Mouse (Mus musculus): ENCODE measurements around the gene Eif2b2.

The Eif2b2 gene

DNA sequence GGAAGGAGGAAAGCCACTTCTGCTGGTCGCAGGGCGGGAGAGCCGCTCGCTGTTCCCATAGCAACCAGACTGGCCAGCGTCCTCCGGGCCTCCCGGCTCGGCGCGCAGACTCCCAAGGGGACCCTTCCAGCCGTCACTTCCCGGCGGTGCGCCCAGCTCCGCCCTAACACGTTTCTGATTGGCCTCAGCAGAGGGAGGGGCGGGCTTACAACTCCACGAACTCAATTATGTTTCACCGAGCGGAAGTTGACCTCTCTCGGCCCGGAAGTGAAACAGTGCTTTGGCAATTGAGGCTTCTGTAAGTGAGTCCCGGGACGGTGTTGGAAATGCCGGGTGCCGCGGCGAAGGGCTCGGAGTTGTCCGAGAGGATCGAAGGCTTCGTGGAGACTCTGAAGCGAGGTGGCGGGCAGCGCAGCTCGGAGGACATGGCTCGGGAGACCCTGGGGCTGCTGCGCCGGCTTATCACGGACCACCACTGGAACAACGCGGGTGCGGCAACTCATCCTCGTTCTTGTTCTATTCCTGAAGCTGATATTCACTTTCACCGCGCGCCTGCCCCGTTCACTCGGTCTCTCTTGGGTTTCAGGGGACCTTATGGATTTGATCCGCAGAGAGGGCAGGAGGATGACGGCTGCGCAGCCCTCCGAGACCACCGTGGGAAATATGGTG, at the start of gene Eif2b2:
Gene Eif2b2 (plus strand): TSS at position 246 of the 669 bp plus-strand sequence.
- DNase-seq, result peak; percentile 98

GRCm38 (mm10) chr12:85169877-85170276, 49.4 kb upstream of the Eif2b2 start:
- DNase-seq, result no peak

DNA sequence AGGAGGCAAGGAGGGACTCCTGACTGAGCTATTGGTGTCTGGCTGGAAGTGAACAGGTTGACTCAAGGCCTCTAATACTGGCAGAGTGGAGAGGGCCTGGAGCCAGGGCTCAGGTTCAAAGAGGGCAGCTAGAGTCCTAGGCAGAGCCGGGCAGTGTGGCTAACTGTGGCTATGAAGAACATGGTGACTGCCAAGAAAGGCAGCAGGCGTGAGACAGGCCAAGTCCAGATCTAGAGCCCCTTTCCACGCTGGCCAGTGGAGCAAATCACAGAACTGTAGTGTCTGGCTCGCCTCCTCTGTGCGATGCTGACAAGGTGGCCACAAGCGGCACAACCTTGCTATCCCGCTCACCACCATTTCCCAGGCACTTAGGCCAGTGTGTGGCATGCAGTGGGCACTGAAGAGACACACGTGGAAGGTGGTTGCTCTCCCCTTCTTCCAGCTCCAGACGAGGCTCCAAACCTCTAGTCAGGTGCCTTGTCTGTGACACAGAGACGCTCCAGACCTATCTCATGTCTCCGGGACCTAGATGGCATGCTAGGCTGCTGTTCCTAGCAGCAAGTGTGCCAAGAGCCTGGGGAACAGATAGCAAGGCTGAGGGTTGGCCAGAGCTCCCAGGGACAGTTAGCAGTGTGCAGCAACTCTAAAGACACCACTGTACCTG, 48.9 kb upstream of the Eif2b2 start:
- DNase-seq, result peak; percentile 57

DNA sequence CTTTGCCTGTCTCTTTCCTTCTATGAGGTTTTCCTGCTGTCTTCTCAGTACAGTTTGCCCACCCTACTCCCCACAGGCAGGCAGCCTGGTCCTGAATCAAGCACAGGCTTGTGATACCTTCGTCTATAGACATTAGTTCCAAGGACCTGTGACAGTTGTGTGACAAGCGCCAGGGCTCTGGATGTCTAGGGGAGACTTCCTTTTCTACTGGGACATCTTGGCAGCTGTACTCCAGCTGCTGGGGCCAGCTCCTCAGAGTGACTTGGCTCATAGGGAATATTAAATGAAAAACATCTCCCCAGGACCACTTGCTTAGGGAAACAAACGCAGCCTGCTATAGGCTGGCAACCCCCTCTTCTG, 48.4 kb upstream of the Eif2b2 start:
- DNase-seq, result no peak

- DNase-seq, result no peak
Measured at GRCm38 (mm10) chr12:85174016-85174415, 45.3 kb upstream of the Eif2b2 start.

DNA sequence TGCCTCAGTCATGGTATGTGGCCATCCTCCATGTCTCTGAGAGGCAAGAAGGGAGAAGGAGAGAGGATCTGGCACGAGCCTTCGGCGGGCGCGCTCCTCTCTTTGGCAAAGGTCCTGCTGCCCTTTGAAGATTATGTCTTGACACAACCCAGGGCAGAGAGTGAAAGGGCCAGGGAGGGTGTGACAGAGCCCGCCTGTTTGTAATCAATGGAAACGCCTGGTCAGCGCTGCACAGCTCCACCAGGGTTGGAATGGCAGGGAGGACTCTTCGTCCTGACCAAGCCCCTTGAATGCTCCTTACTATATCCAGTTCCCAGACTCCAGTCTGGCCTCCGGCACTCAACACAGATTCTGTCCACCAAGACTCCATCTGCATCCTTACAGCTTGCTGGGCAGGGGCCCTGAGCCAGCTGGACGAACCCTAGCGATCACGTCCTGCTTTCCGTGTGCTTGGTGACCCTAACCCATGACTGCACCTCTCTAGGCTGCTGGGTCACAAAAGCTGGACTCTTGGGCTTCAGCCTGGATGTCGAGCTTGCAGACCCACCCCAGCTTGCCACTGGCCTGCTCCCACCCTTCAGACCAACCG, 44.1 kb upstream of the Eif2b2 start:
- no peak for DNase-seq

DNA sequence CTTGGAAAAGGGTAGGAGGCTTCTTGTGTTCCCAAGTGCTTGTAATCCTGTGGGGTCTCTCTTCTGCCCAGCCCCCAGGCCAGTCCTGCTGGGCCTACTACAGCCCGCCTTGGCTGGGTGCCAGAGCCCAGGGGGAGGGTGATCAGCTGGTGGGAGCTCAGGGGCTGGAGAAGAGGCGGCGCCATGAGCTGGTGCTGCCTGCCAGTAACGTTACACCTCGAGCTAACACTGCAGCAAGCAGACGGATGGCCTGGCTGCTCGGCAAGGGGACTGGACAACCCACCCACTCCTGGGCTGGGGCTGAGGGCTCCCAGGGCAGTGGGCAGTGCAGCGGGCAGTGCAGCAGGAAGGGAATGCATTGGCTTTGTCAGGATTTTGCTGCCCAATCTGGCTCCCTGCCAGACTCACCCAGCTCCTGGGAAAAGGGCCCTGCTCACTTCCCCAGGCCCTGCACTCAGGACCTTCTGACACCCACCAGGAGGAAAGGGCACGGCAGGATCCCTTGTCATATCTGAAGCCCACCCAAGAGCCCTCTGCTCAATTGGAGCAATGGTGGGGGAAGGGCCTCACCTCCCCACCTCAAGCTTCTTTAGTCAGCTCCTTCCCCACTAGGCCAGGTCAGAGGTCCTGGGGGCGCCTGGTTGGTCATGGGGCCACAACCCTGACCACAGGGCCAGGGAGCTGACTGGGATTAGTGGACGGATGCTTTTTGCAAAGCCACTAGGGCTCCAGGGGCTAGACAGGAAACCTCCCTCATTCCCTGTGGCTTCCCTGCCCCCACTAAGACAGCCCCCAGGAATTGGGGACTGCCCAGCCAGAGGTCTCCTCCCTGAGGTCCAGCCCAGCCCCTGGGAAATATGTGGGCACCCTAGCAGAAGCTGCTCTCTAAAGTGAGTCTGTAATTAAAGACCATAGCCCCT, 43.1 kb upstream of the Eif2b2 start:
- no peak for DNase-seq

DNA sequence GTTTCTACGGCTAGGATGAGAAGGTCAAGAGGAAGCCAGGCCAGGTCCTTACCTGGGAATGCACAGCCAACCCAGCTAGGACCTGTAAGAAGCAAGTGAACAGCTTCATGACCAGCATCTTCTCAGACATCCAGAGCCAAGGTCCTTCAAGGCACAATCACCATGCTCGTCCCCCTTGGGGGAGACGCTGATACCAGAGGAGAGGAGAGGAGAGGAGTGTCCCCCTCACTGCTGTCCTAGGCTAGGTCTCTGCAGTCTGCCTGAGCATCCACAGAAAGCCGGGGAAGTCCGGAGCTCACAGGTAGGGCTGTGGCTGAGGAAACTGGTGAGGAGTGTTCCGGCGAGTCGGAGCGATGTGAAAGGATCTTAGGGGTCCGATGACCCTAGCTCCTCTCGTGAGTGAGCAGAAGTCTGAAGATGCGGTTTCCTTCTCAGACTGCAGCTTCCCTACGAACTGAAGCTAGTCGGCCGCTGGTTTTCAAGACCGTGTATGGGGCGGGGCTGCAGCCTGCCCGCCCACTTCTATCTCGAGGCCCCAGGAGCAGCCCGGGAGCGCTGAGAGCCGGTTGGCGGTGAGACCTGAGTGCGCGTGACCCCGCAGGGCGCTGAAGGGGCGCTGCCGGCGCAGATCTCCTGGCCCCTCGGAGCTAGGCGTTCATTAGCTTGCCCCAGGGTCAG, 42.3 kb upstream of the Eif2b2 start:
- DNase-seq, result no peak

DNA sequence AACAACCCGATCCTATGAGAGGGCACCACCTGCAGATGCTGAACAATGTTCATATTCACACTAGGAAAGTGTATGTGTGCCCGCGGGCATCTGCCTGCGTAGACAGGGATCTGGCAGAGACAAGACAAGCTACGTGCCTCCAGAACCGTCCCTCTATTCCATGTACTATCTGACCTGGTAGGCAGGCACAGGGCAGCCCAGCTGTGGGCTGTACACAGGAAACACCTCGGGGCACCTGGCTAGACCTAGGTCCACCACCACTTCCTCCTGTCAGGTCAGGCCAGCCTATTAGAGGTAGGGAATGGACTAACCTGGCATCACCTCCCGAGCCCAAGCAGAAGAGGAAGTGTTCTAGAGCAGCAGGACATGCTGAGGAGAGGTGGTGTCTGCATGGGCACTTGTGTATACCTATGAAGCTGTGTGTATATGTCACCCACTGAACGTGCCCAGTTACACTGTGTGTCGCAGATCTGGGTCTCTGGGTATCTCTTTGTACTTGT, 41.5 kb upstream of the Eif2b2 start, which contains the start of gene Pgf:
Gene Pgf (minus strand): TSS at position 51 of the 500 bp plus-strand sequence.
- no peak for DNase-seq

- DNase-seq, result no peak
Measured at GRCm38 (mm10) chr12:85178294-85178693, 41.0 kb upstream of the Eif2b2 start.

DNA sequence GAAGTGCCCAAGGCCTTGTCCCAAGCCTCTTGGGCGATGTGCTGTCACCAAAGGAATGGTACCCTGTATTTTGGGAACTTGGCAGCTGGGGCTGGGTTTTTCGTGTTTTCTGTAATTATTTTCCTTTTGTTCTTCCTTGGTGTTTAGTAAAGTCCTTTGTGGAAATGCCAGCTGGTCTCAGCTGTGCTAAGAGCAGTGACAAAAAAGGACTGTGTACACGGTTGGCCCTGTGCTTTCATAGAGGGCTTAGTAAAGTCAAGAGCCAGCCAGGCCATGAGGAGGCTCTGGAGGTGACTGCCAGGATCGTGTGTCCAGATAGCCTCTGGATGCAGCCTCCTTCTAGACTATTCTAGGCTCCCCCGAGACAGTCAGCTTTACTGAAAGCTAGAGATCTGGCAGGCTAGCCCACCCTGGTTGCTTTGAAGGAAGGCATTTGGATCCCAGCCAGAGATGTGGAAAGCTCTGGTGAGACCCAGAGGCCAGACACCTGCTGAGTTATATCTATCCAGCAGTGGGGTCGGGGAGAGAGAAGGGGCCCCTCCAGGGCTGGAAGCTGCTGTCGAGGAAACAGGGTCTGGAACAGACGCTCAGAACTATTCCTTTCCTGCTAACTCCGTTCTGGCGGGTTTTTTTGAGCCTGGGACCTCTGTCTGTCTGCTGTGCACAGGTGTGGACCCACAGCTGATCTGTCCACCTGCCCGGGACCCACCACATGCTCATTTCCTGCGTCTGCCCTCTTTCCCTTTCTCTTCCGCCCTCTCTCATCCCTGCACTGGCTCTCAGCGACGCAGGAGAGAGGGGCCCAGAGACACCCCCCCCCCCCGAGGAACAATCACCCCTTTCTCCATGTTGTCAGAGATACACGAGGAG, 37.6 kb upstream of the Eif2b2 start:
- no peak for DNase-seq

- DNase-seq, result no peak
Measured at GRCm38 (mm10) chr12:85182345-85182643, 37.0 kb upstream of the Eif2b2 start.

DNA sequence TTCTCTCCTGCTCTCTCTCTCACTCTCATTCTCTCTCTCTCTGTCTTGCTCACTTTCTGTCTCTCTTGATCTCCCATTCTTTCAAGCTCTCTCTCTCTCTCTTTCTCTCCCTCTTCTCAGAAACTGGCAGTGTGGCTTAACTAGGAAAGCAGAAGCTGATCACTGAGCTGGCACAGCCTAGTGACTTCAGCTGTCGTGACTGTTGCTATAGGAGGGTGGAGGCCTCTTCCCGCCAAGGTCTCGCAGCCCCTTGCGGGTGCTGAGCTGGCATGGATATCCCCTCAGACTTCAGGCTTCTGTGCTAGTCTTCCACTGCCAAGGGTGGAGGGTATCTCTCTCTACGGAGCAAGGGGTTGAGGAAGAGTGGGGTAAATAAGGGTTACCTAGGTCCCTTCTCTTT, 36.4 kb upstream of the Eif2b2 start:
- no peak for DNase-seq

- no peak for DNase-seq
Measured at GRCm38 (mm10) chr12:85184118-85184517, 35.2 kb upstream of the Eif2b2 start.

GRCm38 (mm10) chr12:85185810-85186209, 33.5 kb upstream of the Eif2b2 start:
- no peak for DNase-seq

- no peak for DNase-seq
Measured at GRCm38 (mm10) chr12:85186361-85186760, 32.9 kb upstream of the Eif2b2 start.

GRCm38 (mm10) chr12:85190290-85190689, 29.0 kb upstream of the Eif2b2 start:
- no peak for DNase-seq

GRCm38 (mm10) chr12:85192461-85193108, 26.7 kb upstream of the Eif2b2 start:
- DNase-seq, result no peak

- DNase-seq, result no peak
Measured at GRCm38 (mm10) chr12:85193146-85193545, 26.1 kb upstream of the Eif2b2 start.

GRCm38 (mm10) chr12:85193923-85194622, 25.2 kb upstream of the Eif2b2 start:
- DNase-seq, result no peak

Measured in cerebellum, adult 11-12 months (tissue).